In the genomic region with DNA sequence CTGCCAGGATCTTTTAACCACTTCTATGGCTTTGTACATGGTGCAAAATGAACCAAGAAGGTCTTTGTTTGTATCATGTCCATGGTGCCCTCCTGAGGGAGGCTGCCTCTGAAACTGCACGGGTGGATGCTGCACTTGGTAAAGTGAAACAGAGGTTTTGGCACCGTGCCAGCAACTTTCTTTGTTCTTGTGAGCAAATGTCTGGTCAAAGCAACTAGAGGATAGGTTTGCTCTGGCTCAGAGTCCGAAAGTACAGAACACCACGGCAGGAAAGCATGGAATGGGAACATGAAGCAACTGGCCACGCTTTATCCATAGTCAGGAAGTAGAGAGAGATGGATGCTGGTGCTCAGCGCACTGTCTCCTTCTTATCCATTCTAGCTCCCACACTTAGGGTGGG, we compare ENCODE assay signal across 18 mouse cellular contexts. TPM values are rescaled to one million over a fixed set of nuclear protein-coding genes. Genes with fewer than 3 reads are reported as not detected.
A peak's percentile ranks its signal among the peaks of the same experiment; 100 is the strongest.
DNase-seq lines count a peak whose midpoint lies in the region; ATAC-seq and TF ChIP-seq lines count a peak whose summit lies in the region.
"Had no signal": no experiment of that assay in that cellular context is flagged by ENCODE, and none has a peak within 500 bp of the region (broad histone marks: within the 10 kb centered on the region; RNA-seq: fewer than 3 reads in every experiment).

No protein-coding gene starts in this region.

- DNase-seq in heart, adult 8-10 months (ENCODE audit: low spot score), result peak; percentile 9
- peak; percentile 54 for DNase-seq in limb, embryonic 14.5 days (ENCODE audit: low spot score)
- DNase-seq in limb, embryonic 10.5 days (ENCODE audit: low spot score), result no peak
- DNase-seq in right cerebral cortex, postnatal 4 days, result peak; percentile 47
- no peak for DNase-seq in right cerebral cortex, postnatal 25 days
- DNase-seq in liver, postnatal 0 days, result peak; percentile 63
- DNase-seq in layer of hippocampus, postnatal 36 days, result no peak
- DNase-seq: cerebellum, adult 9-10 months; gastrocnemius, postnatal 25 days had no signal

- TF ChIP-seq CTCF in liver, postnatal 0 days (IDR thresholded peaks at IDR 0.05; ENCODE audit: low read depth), result no peak

- no peaks in the 10 kb centered on the region for H3K27me3 ChIP-seq in heart, embryonic 12.5 days (replicated peaks)
- no peaks in the 10 kb centered on the region for H3K27me3 ChIP-seq in limb, embryonic 14.5 days (ENCODE audit: control insufficient read depth, insufficient read depth, low read length)
- H3K27me3 ChIP-seq in limb, embryonic 10.5 days (ENCODE audit: low read depth, poor library complexity, severe bottlenecking), result no peaks in the 10 kb centered on the region
- no peaks in the 10 kb centered on the region for H3K27me3 ChIP-seq in liver, postnatal 0 days (ENCODE audit: insufficient read depth, low read length)
- H3K27me3 ChIP-seq: embryonic facial prominence, embryonic 12.5 days; forebrain, embryonic 13.5 days; limb, embryonic 12.5 days had no signal

- no peak for TF ChIP-seq POLR2A in limb, embryonic 14.5 days (IDR thresholded peaks at IDR 0.05; ENCODE audit: borderline replicate concordance, extremely low read depth, insufficient read depth, insufficient read length)

- no peak overlapping the region for H3K9ac ChIP-seq in heart, embryonic 12.5 days
- no peak overlapping the region for H3K9ac ChIP-seq in limb, embryonic 14.5 days (ENCODE audit: low read depth, low read length, severe bottlenecking)
- H3K9ac ChIP-seq in liver, postnatal 0 days (replicated peaks), result no peak overlapping the region
- H3K9ac ChIP-seq: embryonic facial prominence, embryonic 12.5 days; forebrain, embryonic 13.5 days; limb, embryonic 12.5 days had no signal

- H3K9me3 ChIP-seq in heart, embryonic 12.5 days (replicated peaks), result no peaks in the 10 kb centered on the region
- H3K9me3 ChIP-seq in limb, embryonic 14.5 days (ENCODE audit: control insufficient read depth, low read length), result no peaks in the 10 kb centered on the region
- H3K9me3 ChIP-seq in limb, embryonic 10.5 days (replicated peaks), result no peaks in the 10 kb centered on the region
- no peaks in the 10 kb centered on the region for H3K9me3 ChIP-seq in liver, postnatal 0 days (ENCODE audit: low read length)
- H3K9me3 ChIP-seq: embryonic facial prominence, embryonic 12.5 days; forebrain, embryonic 13.5 days; limb, embryonic 12.5 days had no signal

- TF ChIP-seq EP300 in liver, postnatal 0 days (IDR thresholded peaks at IDR 0.05; ENCODE audit: low read depth), result no peak

- ATAC-seq in heart, embryonic 12.5 days (ENCODE audit: insufficient number of reproducible peaks, low FRiP score), result no peak
- ATAC-seq in limb, embryonic 14.5 days (ENCODE audit: low FRiP score, low read depth), result no peak
- ATAC-seq in liver, postnatal 0 days, result peak; percentile 78
- ATAC-seq: forebrain, embryonic 13.5 days; inflammation-experienced regulatory T-cells, adult 6 months had no signal

- 60% methylated on average over 6 of the region's 6 CpGs for WGBS in heart, embryonic 12.5 days
- WGBS in limb, embryonic 14.5 days, result 61% methylated on average over 6 of the region's 6 CpGs
- WGBS in limb, embryonic 10.5 days, result 92% methylated on average over 6 of the region's 6 CpGs
- 59% methylated on average over 6 of the region's 6 CpGs for WGBS in liver, postnatal 0 days (ENCODE audit: insufficient replicate concordance)

- H3K4me1 ChIP-seq in heart, embryonic 12.5 days (replicated peaks), result no peaks in the 10 kb centered on the region
- no peaks in the 10 kb centered on the region for H3K4me1 ChIP-seq in limb, embryonic 14.5 days (ENCODE audit: control insufficient read depth, insufficient read depth, low read length)
- no peaks in the 10 kb centered on the region for H3K4me1 ChIP-seq in limb, embryonic 10.5 days
- H3K4me1 ChIP-seq in liver, postnatal 0 days (ENCODE audit: insufficient read depth), result no peaks in the 10 kb centered on the region
- H3K4me1 ChIP-seq: embryonic facial prominence, embryonic 12.5 days; forebrain, embryonic 13.5 days; limb, embryonic 12.5 days had no signal

- H3K4me2 ChIP-seq in heart, embryonic 12.5 days, result no peak overlapping the region
- no peak overlapping the region for H3K4me2 ChIP-seq in limb, embryonic 14.5 days (replicated peaks; ENCODE audit: low read depth, low read length, severe bottlenecking)
- no peak overlapping the region for H3K4me2 ChIP-seq in liver, postnatal 0 days (ENCODE audit: low read depth, low read length)
- H3K4me2 ChIP-seq: embryonic facial prominence, embryonic 12.5 days; forebrain, embryonic 13.5 days; limb, embryonic 12.5 days had no signal

- no peak overlapping the region for H3K27ac ChIP-seq in heart, embryonic 12.5 days (ENCODE audit: poor library complexity, severe bottlenecking)
- no peak overlapping the region for H3K27ac ChIP-seq in limb, embryonic 14.5 days (replicated peaks; ENCODE audit: low read depth, low read length)
- no peak overlapping the region for H3K27ac ChIP-seq in limb, embryonic 10.5 days
- no peak overlapping the region for H3K27ac ChIP-seq in liver, postnatal 0 days (ENCODE audit: low read depth)
- H3K27ac ChIP-seq: embryonic facial prominence, embryonic 12.5 days; forebrain, embryonic 13.5 days; limb, embryonic 12.5 days had no signal

- H3K4me3 ChIP-seq in heart, embryonic 12.5 days, result no peak overlapping the region
- H3K4me3 ChIP-seq in limb, embryonic 14.5 days (replicated peaks; ENCODE audit: low read length), result no peak overlapping the region
- H3K4me3 ChIP-seq in limb, embryonic 10.5 days, result no peak overlapping the region
- no peak overlapping the region for H3K4me3 ChIP-seq in liver, postnatal 0 days (ENCODE audit: low read depth, low read length)
- H3K4me3 ChIP-seq: embryonic facial prominence, embryonic 12.5 days; forebrain, embryonic 13.5 days; limb, embryonic 12.5 days; myocyte had no signal

- H3K36me3 ChIP-seq in heart, embryonic 12.5 days, result no peaks in the 10 kb centered on the region
- H3K36me3 ChIP-seq in limb, embryonic 14.5 days (ENCODE audit: control insufficient read depth, insufficient read depth, low read length), result no peaks in the 10 kb centered on the region
- H3K36me3 ChIP-seq in limb, embryonic 10.5 days, result no peaks in the 10 kb centered on the region
- H3K36me3 ChIP-seq in liver, postnatal 0 days (replicated peaks; ENCODE audit: insufficient read depth, low read length), result no peaks in the 10 kb centered on the region
- H3K36me3 ChIP-seq: embryonic facial prominence, embryonic 12.5 days; limb, embryonic 12.5 days had no signal

RNA-seq across cellular contexts. Expression of gene Fam240b, which starts 29.7 kb away (rescaled TPM):
- not detected for total RNA-seq in heart, adult 8-10 months (2022)
- not detected in 2 replicates for polyA plus RNA-seq in heart, embryonic 12.5 days (2016; fragmentation: Nextera tagmentation; extraction: Ambion mirVana)
- not detected in 2 replicates for polyA plus RNA-seq in limb, embryonic 14.5 days (2012; rRNA removed)
- not detected in 2 replicates for polyA plus RNA-seq in limb, embryonic 14.5 days (2014; fragmentation: Nextera tagmentation; extraction: Ambion mirVana)
- not detected in 2 replicates for polyA plus RNA-seq in limb, embryonic 10.5 days (2016; fragmentation: Nextera tagmentation; extraction: Ambion mirVana)
- polyA plus RNA-seq in liver, postnatal 0 days (2015; fragmentation: Nextera tagmentation; extraction: Ambion mirVana), result not detected in 2 replicates
- not detected for total RNA-seq in layer of hippocampus, postnatal 36 days (2021)
- total RNA-seq: layer of hippocampus, postnatal 14 days; megakaryocyte progenitor cell, adult 5-6 weeks had no signal
- polyA plus RNA-seq: embryonic facial prominence, embryonic 12.5 days; forebrain, embryonic 13.5 days; heart, embryonic 16.5 days; inflammation-experienced regulatory T-cells, adult 6 months; limb, embryonic 12.5 days; myocyte had no signal

RNA-seq across cellular contexts. Expression of gene Cdk20, which starts 35.8 kb away (rescaled TPM):
- 1 to 10 TPM; 2.6 to 3.9 (median 2.8) TPM for total RNA-seq in heart, adult 8-10 months (2022)
- polyA plus RNA-seq in heart, embryonic 12.5 days (2016; fragmentation: Nextera tagmentation; extraction: Ambion mirVana), result 3.9 and 4.0 TPM in 2 replicates
- 19.9 and 26.0 TPM in 2 replicates for polyA plus RNA-seq in limb, embryonic 14.5 days (2012; rRNA removed)
- polyA plus RNA-seq in limb, embryonic 14.5 days (2014; fragmentation: Nextera tagmentation; extraction: Ambion mirVana), result 12.3 and 15.2 TPM in 2 replicates
- 9.0 and 11.8 TPM in 2 replicates for polyA plus RNA-seq in limb, embryonic 10.5 days (2016; fragmentation: Nextera tagmentation; extraction: Ambion mirVana)
- 4.5 and 4.8 TPM in 2 replicates for polyA plus RNA-seq in liver, postnatal 0 days (2015; fragmentation: Nextera tagmentation; extraction: Ambion mirVana)
- 10 to 100 TPM in 1 of 2 experiments, 1 to 10 TPM in 1; 9.7 to 12.6 TPM for total RNA-seq in layer of hippocampus, postnatal 36 days (2021)

Comparison
In these comparisons a context has a peak if more than half of its experiments do, and no peak if none do; other contexts are left out.
1. DNase-seq: peak in heart, adult 8-10 months (single experiment), limb, embryonic 14.5 days (single experiment), right cerebral cortex, postnatal 4 days (single experiment) and liver, postnatal 0 days (single experiment); none in limb, embryonic 10.5 days (single experiment), right cerebral cortex, postnatal 25 days (single experiment) and layer of hippocampus, postnatal 36 days (0 of 2).